Mouse (Mus musculus) B cell, adult 2 months (primary cell): Measurements from ENCODE around the gene Samd1.
A peak's percentile ranks its signal among the peaks of the same experiment; 100 is the strongest.
"Not testable (repeated sequence)": the region's sequence is repeated elsewhere in the genome, so short reads cannot be mapped to it uniquely, and the experiment has no call there.

Experiments used
- DNase-seq, 2 experiments: peaks; one replicate each; pipeline ENCODE4 v3.0.0; 2022

The Samd1 gene

DNA sequence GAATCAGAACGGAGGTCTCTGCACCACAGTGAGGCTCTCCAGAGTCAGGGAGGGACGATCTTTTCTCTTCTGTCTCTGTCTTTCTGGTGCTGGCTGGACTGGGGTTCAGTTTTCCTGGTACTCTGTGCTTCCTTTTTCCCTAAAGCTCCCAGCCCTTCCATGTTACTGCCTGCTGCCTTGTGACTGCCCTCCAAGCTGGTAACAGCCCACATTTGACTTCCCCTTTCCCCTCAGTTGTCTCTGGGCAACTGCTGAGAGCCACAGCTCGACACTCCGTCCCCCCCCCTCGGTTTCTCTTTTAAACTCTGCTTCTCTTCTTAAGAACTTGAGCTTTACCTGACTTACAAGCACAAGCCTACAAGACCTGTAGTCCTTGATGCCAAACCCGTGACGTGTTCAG, 8.2 kb upstream of the Samd1 start:
- DNase-seq = no peak

DNA sequence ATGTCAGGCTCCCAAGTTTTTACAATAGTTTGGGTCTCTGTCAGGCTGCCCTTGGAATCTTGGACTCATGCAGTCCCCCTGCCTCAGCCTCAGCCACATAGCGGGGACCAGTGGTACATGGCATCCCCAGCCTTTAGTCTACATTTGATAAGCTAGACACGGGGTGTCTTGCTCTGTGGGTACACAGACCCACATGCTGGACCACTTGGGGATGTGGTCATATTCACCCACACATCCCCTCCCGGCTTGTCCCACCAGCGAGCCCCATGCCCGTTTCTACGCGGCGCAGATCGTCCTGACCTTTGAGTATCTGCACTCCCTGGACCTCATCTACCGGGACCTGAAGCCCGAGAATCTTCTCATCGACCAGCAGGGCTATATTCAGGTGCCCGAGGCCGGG, 7.3 kb upstream of the Samd1 start:
- DNase-seq = no peak

DNA sequence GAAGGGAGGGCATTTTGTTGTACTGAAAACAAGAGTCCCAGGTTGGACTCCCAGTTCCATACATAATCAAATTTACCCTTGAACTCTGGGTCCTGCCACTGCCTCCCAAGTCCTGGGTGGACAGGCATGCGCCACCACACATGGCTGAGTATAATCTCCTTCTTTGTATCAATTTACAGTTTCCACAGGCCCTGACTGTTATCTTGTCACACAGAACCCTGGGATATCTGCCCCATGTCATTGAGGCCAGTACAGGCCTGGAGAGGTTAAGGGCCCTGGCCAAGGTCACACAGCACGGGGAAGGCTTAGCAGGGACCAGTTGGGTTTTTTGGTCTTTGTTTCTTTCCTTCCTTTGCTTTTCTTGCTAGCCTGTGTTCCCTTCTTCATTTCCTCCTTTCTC, 5.0 kb upstream of the Samd1 start:
- no peak for DNase-seq

DNA sequence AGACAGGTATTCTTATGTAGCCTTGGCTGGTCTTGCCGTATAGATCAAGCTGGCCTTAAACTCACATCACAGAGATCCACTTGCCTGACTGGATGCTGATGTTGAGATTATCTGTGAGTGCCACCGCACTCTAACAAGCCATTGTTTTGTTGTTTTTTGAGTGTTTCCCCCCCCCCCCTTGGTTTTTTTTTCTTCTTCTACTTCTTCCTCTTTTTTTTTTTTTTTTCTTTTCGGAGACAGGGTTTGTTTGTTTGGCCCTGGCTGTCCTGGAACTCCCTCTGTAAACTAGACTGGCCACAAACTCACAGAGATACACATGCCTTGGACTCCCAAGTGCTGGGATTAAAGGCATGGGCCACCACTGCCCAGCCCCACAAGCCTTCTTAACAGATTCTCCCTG, 3.4 kb upstream of the Samd1 start:
- no peak for DNase-seq

DNA sequence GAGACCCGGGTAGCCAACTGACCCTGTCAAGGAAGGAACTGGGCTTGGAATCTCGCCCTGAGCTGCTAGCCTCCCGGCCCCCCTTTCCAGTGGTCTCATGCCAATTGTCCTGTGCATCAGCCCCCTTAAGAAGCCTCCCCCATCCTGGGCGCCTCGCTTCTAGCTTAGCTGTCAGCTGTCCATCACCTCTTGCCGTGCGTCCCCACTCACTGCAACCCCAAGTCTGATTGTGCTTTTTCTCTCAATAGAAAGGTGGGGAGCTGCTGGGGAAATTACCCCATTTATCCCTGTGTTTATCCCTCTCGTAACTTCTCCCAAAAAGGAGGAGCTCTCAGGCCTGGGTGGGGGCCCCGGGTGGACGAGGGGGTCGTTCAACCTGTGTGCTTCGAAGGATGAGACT, 1.5 kb upstream of the Samd1 start:
- no peak for DNase-seq

DNA sequence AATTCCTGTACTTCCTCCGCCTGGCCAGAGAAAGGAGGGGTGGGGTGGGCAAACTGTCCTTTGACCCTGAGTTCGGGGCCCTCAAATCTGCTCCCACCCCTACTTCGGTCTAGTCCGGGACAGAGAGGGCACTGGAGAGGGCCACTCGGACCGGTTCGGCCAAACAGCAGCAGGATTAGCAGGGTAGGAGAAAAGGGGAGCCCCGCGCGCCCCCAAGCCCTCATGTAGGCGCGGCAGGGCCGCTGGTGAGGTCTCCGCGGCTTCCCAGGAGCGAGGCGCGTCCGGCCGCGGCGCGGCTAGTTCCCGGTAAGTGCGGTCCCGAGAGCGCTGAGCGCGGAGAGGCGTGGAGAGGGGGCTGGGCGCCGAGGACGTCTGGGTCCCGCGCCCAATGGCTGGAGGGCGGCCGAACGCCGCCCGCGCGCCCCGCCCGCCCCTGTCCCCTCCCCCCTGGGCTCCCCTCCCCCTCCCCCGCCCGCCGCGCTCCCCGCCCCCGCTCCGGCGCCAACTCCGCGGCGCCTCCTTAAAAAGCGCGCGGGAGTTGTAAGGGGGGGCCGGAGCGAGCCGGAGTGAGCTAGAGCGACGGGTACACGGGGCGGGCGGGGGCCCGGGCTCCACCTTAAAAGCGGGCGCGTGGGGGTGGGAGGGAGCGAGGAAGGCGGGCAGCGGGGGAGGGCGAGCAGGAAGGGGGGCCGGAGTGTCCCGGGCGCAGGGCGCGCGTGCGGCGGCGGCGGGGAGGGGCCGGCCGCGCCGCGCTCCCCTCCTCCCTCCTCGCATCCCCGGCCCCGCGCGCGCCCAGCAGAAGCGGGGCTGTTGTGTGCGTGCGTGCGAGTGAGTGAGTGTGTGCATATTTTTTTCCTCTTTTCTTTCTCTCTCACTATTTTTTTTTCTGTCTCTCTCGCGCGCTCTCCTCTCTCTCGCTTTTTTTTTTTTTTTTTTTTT, 636 bp upstream of the Samd1 start:
- peak; percentile 70 to 72 for DNase-seq

DNA sequence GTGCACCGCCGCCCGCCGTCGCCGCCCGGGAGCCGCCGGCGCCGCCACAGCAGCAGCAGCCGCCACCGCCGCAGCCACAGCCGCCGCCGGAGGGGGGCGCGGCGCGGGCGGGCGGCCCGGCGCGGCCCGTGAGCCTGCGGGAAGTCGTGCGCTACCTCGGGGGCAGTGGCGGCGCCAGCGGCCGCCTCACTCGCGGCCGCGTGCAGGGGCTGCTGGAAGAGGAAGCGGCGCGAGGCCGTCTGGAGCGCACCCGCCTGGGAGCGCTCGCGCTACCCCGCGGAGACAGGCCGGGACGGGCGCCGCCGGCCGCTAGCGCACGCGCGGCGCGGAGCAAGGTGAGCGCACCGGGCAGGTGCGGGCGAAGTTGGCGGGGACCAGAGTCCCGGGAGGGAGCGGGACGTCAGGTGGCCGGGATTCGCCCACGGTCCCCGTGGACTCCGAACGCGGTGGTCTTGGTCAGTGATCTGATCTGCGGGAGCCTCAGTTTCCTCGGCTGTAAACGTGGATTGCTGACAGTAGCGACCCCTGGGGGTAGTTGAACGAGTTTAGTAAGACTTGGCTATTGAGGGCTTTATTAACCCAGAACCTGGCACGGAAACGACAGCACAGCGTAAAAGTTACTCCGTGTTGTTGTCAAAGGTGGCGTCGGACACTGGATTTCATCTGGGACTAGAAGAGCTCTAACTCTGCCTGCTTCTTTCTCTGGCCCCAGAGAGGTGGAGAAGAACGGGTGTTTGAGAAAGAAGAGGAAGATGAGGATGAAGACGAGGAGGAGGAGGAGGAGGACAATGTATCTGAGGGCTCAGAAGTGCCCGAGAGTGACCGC, 972 bp downstream of the Samd1 start:
- DNase-seq = peak; percentile 76 to 79

DNA sequence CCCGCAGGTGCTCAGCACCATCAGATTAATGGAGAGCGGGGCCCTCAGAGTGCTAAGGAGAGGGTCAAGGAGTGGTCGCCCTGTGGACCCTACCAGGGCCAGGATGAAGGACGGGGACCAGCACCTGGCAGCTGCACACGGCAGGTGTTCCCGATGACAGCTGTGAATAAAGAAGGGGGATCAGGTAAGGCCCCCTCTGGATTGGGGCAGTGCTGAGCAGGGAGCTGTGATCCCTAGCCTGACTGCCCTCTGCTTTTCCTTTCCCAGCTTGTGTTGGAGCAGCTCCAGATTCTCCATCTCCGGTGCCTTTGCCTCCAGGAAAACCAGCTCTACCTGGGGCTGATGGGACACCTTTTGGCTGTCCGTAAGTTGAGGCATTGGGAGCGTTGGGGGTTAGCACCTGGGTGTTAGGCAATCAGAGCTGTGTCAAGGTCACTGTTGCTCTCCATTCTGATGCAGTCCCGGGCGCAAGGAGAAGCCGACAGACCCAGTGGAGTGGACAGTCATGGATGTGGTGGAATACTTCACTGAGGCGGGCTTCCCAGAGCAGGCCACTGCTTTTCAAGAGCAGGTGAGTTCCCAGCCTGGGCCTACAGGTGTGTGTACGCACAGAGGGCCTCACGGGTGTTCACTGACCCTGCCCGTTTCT, 1.7 kb downstream of the Samd1 start:
- no peak for DNase-seq

DNA sequence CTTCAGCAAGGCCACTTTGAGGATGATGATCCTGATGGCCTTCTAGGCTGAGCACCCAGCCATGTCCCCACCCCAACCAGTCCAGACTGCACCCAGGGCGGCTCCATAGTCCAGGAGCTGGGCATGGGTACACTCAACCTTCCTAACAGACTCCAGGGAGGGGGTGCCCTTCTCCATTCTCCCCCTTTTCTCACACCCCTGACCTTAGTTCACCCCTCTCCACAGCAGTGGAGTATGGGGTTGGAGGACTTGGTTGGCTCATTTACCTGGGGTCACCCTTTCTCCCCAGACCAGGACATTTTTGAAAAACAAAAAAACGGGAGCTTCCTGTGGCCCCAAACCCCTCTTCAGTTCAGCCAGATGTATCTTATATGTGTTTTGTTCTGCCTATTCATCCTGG, 2.4 kb downstream of the Samd1 start:
- no peak for DNase-seq

DNA sequence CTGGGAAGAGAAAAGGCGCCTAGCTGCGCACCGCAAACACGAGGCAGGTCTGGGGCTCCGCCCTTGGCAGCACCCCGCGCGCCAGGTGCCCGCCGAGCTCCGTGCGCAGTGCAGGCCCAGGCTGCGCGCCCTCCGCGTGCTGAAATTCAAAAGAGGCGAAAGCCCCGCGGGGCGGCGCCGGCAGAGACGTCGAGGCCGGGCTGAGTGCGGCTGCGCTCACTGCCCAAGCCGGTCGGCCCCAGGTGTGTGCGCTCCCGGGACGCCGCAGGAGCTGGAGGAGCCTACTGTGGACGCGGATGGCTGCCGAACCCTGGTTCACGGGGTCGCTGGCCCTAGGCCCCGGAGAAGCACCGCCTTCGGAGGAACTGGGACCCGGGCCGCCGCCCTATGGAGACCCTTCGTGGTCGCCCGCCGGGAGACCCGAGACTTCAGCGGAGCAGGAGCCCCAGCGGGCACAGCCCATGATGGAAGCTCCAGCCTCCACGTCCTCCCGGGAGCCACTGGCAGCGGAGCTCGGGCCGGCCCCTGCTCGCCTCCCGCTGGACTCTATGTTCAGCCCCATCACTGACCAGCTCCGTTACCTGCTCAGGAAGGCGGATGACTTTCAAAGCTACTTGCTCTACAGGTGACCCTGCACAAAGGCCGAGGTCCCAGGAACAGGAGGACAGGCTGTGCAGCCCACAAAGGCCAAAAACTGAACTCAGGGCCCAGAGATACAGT, 4.0 kb downstream of the Samd1 start, which contains the start of gene 1700067K01Rik:
TSS of gene 1700067K01Rik (plus strand) at position 222 of the 720 bp plus-strand sequence.
- DNase-seq = no peak

DNA sequence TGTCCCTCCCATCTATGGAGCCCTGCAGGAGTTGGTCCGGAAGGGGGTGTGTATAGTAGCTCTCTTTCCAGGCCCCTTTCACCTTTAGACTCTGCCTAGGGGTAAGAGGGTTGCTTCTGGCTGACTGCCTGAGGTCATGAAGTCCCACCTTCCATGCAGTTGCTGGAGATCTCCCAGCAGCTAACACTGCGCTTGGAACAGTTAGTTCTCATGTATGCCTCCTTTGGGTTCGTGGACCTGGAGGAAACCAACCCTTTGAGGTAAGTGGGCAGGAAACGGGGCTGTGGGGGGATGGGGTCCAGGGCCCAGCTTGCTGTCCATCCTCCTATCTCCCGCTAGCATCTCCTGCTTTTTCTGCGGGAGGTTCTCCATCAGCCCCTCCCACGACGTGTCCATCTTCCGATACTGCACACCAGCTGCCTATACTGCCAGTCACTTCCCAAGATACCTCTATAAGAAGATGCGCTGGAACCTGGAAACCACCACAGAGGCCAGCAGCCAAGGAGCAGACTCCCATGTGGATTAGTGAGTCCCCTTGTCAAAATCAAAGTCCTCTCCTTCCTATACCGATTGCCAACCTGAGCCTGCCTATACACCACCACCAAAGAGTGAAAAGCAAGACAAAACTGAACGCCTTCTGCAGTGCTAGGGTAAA, 5.6 kb downstream of the Samd1 start:
- no peak for DNase-seq

DNA sequence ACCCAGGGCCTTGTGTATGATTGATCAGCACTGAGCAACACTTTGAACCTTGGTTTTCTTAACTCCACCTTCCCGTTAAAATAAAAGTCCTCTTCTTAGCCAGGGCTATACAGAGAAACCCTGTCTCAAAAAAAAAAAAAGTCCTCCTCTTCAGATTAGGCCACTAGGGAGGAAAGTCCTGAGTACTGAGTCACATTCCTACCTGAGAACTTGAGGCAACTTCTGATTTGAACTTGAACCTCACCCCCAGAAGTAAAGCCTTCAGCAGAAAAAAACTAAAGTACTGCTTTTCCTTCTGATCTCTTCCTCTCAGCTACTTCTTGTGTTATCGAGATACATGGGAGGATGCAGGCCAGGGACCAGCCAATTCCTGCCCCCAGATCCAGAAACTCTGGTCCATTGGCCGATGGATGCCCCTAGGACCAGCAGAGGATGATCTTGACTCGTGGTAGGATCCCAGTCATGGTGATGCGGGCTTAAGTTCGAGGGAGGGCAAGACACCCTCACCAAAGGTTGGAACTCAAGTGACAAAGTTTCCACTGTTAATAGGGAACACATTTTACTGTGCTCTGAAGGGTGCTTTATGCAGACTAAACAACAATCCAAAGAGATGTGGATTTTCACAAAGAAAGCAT, 6.3 kb downstream of the Samd1 start:
- no peak for DNase-seq

DNA sequence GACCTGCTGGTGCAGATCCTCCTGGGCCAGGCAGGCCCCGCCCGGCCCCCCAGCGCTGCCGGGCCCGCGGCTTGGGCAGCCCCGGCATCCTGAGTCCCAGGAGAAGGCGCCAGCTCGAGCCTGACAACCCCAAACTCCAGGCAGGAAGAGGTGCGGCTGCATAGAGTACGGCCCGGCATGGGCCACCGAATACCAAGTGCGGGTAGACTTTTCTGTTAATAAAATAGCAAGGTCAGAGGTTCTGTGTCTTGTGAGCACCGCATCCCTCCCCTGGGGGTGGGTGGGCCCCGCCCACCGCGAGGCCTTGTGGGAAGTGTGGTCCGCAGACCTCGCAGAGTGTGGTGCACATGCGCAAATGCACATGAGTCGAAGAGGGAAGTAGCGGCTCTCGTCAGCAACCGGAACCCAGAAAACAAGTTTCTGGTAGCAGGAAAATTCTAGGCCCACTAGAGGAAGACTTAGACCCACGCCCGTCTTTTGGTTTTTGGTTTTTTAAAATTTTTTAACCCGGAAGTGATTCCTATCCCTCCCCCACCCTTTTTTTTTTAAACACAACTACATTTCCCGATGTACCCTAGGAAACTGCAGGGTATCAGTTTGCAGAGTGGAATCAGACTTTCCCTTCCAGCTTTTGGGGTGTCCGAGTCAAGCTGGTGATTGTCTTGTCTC, 7.2 kb downstream of the Samd1 start:
- DNase-seq = peak; percentile 98

DNA sequence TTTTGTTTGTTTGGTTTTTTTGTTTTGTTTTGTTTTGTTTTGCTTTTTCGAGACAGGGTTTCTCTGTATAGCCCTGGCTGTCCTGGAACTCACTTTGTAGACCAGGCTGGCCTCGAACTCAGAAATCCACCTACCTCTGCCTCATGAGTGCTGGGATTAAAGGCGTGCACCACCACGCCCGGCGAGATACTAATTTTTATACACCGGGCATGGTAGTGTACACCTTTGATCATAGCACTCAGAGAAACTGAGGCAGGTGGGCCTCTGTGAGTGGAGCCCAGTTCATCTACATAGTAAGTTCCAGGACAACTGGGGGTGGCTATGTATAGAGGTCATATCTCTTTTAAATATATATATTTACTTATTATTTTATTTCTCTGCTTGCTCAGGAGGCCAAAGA, 8.0 kb downstream of the Samd1 start:
- not testable (repeated sequence) for DNase-seq

DNA sequence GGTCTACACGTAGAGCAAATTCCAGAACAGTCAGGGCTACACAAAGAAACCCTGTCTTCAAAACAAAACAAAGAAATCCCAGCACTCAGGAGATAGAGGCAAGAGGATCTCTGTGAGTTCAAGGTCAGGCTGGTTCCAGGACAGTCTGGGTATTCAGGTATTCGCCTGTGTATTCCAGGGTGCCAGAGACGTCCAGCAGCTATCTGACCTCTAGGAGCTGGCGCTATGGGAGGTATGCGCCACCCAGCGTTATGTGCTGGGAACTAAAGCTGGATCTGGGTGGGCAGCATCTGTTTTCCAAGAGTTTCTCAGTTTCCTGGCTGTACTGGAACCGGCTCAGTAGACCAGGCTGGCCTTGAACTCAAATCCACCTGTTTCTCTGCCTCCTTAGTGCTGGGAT, 10.9 kb downstream of the Samd1 start:
- DNase-seq = no peak

DNA sequence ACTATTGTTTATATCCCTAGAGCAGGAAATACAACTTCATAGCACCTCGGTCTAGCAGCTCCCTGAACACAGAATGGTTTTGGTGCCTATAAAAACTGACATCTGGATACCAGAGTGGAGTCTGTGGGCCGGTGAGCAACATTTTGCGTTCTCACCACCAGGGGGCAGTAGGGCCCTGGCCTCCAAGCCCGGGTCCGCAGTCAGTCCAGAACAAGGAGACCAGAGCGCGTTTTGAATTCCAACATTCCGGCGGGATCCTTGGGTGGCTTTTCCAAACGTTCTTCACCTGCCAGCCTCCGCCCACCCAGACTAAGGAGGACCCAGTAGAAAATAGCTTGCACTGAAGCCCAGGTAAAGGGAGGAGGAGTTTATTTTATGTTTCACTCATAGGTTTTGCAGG, 12.4 kb downstream of the Samd1 start:
- DNase-seq = peak; percentile 89

DNA sequence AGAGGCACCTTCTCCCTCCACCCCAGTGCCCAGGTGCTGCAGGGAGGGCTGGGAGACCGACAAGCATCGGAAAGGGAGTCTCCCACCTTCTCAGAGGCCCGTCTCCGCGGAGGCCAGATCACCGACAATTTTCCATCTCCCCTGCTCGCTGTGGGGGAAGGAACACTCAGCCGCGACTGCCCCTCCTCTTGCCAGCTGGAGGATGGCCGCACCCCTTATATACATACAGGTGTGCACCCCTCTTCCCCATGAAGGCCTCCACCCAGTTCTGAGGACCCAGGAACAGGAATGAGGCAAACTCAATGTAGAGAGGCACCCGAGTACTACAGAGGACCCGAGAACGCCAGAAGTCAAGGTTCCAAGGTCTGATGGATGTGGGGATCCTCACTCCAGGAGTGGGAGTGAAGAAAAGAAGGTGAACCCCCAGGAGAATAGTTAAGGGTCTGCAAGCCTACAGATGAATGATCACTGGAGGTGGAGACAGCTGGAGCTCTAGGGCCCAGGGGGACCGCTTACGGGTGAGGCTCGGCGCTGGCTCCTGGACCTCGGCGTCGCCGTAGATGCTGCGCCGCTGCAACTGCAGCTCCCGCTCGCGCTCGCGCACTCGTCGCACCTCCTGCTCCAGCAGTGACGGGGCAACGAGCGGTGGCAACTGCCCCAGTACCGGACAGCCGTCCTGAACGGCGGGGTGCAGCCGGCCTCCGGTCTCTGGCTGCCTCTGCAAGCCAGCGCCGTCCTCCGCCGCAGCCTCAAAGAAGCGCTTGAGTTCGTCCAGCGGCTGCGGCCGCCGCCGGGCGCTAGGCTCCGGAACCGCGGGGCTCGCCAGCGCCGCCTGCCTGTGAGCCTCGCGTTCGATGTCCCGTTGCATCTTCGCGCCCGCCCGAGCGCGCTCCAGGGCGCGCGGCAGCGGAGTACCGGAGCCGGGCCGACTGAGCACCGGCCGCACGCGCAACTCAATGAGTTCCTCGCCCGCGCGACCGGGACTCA, 13.4 kb downstream of the Samd1 start:
- DNase-seq = peak; percentile 73 to 80

DNA sequence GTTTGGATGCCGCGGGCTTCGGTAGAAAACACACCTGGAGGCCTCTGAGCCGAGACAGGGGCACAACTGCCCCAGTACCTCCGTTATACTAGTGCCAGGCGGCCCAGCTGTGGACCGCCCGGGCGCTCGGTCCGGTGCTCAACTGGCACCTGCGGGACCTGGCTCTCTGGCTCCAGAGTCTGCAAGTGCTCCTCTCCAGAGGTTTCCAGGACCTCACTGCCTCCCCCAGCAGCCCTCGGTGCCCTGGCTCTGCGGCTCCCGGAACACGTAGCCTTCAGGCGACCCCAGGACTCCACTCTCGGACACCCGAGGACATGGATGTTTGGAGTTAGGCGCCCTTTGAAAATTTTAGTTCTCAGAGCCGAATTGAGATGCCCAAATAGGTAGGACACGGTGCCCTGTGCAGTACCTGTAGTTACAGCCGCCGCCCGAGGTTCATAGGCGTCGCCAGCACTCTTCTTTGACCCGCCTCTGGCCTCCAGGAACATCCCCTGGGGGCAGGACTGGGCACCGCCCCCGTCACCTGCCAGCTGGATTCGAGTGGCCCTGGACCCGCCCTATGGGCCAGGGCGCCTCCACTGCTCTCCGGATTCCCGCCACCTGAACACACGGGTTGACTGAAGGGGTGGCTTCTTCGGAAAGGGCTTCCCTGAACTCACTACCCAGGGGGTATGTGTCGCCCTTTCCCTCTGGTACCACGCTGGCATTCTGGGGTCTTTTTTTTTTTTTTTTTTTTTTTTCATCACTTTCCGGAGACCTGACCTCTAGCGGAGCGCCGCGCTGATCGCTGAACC, 14.4 kb downstream of the Samd1 start, which contains the start of gene 2210011C24Rik:
TSS of gene 2210011C24Rik (minus strand) at position 467 of the 794 bp plus-strand sequence.
- DNase-seq = peak; percentile 44 to 45
